Mouse (Mus musculus) heart, postnatal 0 days (tissue): Measurements from ENCODE around the gene Agpat3. TPM values are rescaled to one million over a fixed set of nuclear protein-coding genes. Genes with fewer than 3 reads are reported as not detected.

Experiments used
- ATAC-seq: fragments of 200-750 bp; cut with Nextera tagmentation; 2 replicates; pipeline ENCODE4 v1.8.0; 2017; ENCODE audit warnings: low read depth, moderate number of reproducible peaks, moderate library complexity; ENCODE audit not compliant: insufficient read depth
- DNase-seq: peaks from one replicate; pipeline ENCODE4 v3.0.0-alpha.2; 2016; ENCODE audit warnings: low spot score
- H3K27ac ChIP-seq: fragments of 300-500 bp; sonication (generic); 2 replicates; pipeline ENCODE4 v1.5.1; 2014; ENCODE audit warnings: low read depth, mild to moderate bottlenecking
- H3K27me3 ChIP-seq: fragments of 300-500 bp; sonication (generic); 2 replicates; pipeline ENCODE4 v1.6.1; 2014; ENCODE audit warnings: low read length, mixed read lengths; ENCODE audit not compliant: control insufficient read depth, insufficient read depth
- H3K36me3 ChIP-seq: fragments of 300-500 bp; sonication (generic); replicated peaks from 2 replicates; pipeline ENCODE4 v1.6.1; 2014; ENCODE audit warnings: low read length, mixed read lengths; ENCODE audit not compliant: control insufficient read depth, insufficient read depth
- H3K4me1 ChIP-seq: fragments of 300-500 bp; sonication (generic); 2 replicates; pipeline ENCODE4 v1.6.1; 2014; ENCODE audit warnings: antibody characterized with exemption; ENCODE audit not compliant: control insufficient read depth, insufficient read depth
- H3K4me2 ChIP-seq: fragments of 300-500 bp; sonication (generic); 2 replicates; pipeline ENCODE4 v1.6.1; 2014; ENCODE audit warnings: low read depth, mild to moderate bottlenecking, low read length, moderate library complexity
- H3K4me3 ChIP-seq: fragments of 300-500 bp; sonication (generic); 2 replicates; pipeline ENCODE4 v1.5.1; 2014; ENCODE audit warnings: low read depth, low read length
- H3K9ac ChIP-seq: fragments of 300-500 bp; sonication (generic); replicated peaks from 2 replicates; pipeline ENCODE4 v1.6.1; 2014; ENCODE audit warnings: low read depth, low read length, mixed read lengths
- H3K9me3 ChIP-seq: fragments of 300-500 bp; sonication (generic); replicated peaks from 2 replicates; pipeline ENCODE4 v1.6.1; 2016; ENCODE audit warnings: low read length; ENCODE audit not compliant: control insufficient read depth
- CTCF ChIP-seq: IDR thresholded peaks from 2 replicates; pipeline ENCODE4 v1.5.1; 2016; ENCODE audit warnings: antibody characterized with exemption, control low read depth, low read depth
- EP300 ChIP-seq: IDR thresholded peaks from 2 replicates; pipeline ENCODE4 v1.6.1; 2016; ENCODE audit warnings: antibody characterized with exemption, low read depth
- WGBS: fragments of 180-500 bp; shearing (Covaris S2); extraction: QIAGEN DNeasy Blood & Tissue Kit; methylation state at CpG from one replicate; pipeline ENCODE4 v1.1.7; 2014; 5-methylcytosine and 5-hydroxymethylcytosine counted together
- polyA plus RNA-seq: library from polyadenylated mRNA; unstranded; fragments of >200 nt; fragmentation: Nextera tagmentation; extraction: Ambion mirVana; gene quantifications from 2 replicates; pipeline ENCODE4 v1.2.1, GENCODE M21; 2015
- total RNA-seq: library from RNA; depleted of rRNA; stranded (reverse); fragments of >200 nt; gene quantifications from 2 replicates; pipeline ENCODE4 v1.2.3, GENCODE M21; 2014; ENCODE audit warnings: low replicate concordance

Agpat3 gene
- total and polyA plus RNA-seq, 2 experiments from 2014 or later = 164 to 182 TPM

- no peak overlapping the region for H3K9ac ChIP-seq
- H3K4me2 ChIP-seq = no peak overlapping the region
- no peaks in the 10 kb centered on the region for H3K4me1 ChIP-seq
- H3K9me3 ChIP-seq = no peaks in the 10 kb centered on the region
- H3K36me3 ChIP-seq = peaks cover 42% of the 10 kb centered on the region
- no peak overlapping the region for H3K27ac ChIP-seq
- 86% methylated on average over 4 of the region's 4 CpGs for WGBS
- H3K27me3 ChIP-seq = no peaks in the 10 kb centered on the region
- DNase-seq (no peak), ATAC-seq (no peak)
- TF ChIP-seq CTCF = no peak
- no peak for TF ChIP-seq EP300
- H3K4me3 ChIP-seq = no peak overlapping the region
Observed at GRCm38 (mm10) chr10:78288896-78289295, 63.4 kb downstream of the Agpat3 start.

DNA sequence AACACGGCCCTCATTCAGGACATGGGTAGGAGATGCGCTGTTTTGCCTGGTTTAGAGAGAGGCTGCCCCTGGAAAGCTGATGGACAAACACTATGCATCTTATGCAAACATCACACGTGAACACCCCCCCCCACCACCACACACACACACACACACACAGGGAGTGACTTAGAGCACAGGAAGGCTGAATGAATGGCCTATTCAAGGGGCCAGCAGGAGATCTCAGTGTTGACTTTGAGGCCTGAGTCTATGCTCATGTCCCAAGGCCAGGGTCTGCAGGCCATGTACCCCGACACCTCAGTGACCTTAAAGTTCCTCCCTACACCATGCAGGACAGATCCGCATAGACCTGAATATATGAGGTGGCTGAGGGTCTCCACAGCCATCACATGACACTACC is 64.2 kb downstream of the Agpat3 start:
- H3K4me1 ChIP-seq = no peaks in the 10 kb centered on the region
- H3K27me3 ChIP-seq = no peaks in the 10 kb centered on the region
- H3K9ac ChIP-seq = no peak overlapping the region
- TF ChIP-seq EP300 = no peak
- no peak for TF ChIP-seq CTCF
- H3K4me2 ChIP-seq = no peak overlapping the region
- ATAC-seq (no peak), DNase-seq (no peak)
- no peak overlapping the region for H3K27ac ChIP-seq
- H3K4me3 ChIP-seq = no peak overlapping the region
- no peaks in the 10 kb centered on the region for H3K9me3 ChIP-seq
- WGBS = 88% methylated on average over 5 of the region's 5 CpGs
- peaks cover 50% of the 10 kb centered on the region for H3K36me3 ChIP-seq

DNA sequence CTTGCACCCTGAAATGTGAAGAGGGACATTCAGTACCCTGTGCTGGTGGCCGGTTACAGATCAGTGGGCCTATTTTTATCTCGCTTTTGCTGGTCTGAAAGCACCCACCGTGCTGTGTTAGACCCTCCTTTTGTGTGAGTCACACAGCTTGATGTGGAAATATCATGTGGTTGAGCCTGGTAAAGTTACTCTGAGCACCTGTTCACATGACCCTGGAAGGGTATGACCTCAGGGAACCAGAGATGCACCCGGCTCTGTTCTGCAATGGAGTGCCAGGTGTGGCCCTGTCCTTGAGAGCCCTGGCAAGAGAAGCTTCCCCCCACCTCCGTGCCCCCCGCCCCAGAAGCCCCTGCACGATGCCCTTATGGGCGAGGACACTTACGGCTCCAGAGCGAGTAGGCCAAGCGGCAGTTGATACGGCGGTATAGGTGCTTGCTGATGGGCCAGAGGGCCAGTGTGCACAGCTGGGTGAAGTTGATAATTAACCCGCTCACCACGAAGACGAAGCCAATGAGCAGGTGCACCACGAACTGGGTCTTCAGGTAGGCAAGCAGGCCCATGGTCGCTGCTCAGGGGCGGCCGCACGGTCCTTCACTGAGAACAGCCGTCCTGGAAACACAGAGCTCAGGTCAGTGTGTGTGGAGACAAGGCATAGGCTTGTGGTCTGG is 64.7 kb downstream of the Agpat3 start:
- H3K4me2 ChIP-seq = no peak overlapping the region
- H3K27ac ChIP-seq = no peak overlapping the region
- no peak overlapping the region for H3K4me3 ChIP-seq
- DNase-seq (no peak), ATAC-seq (no peak)
- 91% methylated on average over 22 of the region's 22 CpGs for WGBS
- H3K9me3 ChIP-seq = no peaks in the 10 kb centered on the region
- H3K36me3 ChIP-seq = peaks cover 55% of the 10 kb centered on the region
- H3K4me1 ChIP-seq = no peaks in the 10 kb centered on the region
- no peak overlapping the region for H3K9ac ChIP-seq
- H3K27me3 ChIP-seq = no peaks in the 10 kb centered on the region
- no peak for TF ChIP-seq EP300

DNA sequence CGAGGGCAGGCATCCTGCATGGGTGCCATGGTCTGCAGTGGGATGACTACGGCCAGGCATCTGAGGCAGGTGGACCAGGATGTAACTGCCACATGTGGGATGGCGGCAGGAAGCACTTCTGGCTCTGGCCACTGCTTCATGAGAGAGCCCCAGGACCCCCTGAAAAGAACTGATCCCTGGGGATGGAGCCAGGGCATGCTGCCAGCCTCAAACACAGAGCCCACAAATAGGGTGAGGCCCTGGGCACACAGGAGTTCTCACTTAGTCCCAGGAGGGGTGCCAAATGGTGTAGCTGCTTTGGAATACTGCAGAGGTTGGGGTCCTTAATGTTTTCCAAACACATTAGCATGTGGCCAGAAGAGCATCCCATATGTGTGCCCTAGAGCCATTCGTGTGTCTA is 66.3 kb downstream of the Agpat3 start:
- Histone ChIP-seq H3K9me3 (no peaks in the 10 kb centered on the region), H3K4me1 (no peaks in the 10 kb centered on the region), H3K27ac (no peak overlapping the region), H3K36me3 (peaks cover 71% of the 10 kb centered on the region), H3K4me2 (no peak overlapping the region), H3K9ac (no peak overlapping the region), H3K27me3 (no peaks in the 10 kb centered on the region), H3K4me3 (no peak overlapping the region)
- WGBS = 87% methylated on average over 4 of the region's 4 CpGs
- no peak for ATAC-seq
- TF ChIP-seq CTCF = no peak
- no peak for TF ChIP-seq EP300
- DNase-seq = no peak

DNA sequence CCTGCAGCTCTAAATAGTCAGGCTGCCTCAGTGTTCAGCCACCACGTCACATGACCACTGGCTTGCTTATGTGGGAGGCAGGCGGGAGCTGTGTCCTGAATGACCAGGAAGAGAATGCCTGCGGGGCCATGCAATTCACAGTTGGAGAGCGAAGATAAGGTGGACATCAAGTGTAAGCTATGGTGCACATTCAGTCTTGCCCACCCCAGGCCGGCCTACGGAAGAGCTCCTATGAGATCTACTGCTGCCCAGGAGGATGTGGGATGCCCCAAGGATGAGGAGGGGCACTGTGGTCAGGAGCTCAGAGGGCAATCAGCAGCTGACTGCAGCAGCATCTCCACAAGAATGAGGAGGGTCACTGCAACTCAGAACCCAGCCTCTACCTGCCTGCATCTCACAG is 66.9 kb downstream of the Agpat3 start:
- DNase-seq = no peak
- Histone ChIP-seq H3K9me3 (no peaks in the 10 kb centered on the region), H3K4me3 (no peak overlapping the region), H3K4me2 (no peak overlapping the region), H3K4me1 (no peaks in the 10 kb centered on the region), H3K27ac (no peak overlapping the region), H3K27me3 (no peaks in the 10 kb centered on the region), H3K36me3 (peaks cover 77% of the 10 kb centered on the region), H3K9ac (no peak overlapping the region)
- ATAC-seq = no peak
- 71% methylated on average over 6 of the region's 6 CpGs for WGBS
- no peak for TF ChIP-seq EP300
- TF ChIP-seq CTCF = no peak

GRCm38 (mm10) chr10:78284812-78285211 is 67.5 kb downstream of the Agpat3 start:
- DNase-seq (no peak), ATAC-seq (no peak)
- Histone ChIP-seq H3K4me2 (no peak overlapping the region), H3K27me3 (no peaks in the 10 kb centered on the region), H3K4me3 (no peak overlapping the region), H3K9ac (no peak overlapping the region), H3K4me1 (no peaks in the 10 kb centered on the region), H3K9me3 (no peaks in the 10 kb centered on the region), H3K27ac (no peak overlapping the region), H3K36me3 (peaks cover 81% of the 10 kb centered on the region)
- 90% methylated on average over 12 of the region's 12 CpGs for WGBS
- TF ChIP-seq EP300 = no peak
- TF ChIP-seq CTCF = no peak
